In the genomic region with DNA sequence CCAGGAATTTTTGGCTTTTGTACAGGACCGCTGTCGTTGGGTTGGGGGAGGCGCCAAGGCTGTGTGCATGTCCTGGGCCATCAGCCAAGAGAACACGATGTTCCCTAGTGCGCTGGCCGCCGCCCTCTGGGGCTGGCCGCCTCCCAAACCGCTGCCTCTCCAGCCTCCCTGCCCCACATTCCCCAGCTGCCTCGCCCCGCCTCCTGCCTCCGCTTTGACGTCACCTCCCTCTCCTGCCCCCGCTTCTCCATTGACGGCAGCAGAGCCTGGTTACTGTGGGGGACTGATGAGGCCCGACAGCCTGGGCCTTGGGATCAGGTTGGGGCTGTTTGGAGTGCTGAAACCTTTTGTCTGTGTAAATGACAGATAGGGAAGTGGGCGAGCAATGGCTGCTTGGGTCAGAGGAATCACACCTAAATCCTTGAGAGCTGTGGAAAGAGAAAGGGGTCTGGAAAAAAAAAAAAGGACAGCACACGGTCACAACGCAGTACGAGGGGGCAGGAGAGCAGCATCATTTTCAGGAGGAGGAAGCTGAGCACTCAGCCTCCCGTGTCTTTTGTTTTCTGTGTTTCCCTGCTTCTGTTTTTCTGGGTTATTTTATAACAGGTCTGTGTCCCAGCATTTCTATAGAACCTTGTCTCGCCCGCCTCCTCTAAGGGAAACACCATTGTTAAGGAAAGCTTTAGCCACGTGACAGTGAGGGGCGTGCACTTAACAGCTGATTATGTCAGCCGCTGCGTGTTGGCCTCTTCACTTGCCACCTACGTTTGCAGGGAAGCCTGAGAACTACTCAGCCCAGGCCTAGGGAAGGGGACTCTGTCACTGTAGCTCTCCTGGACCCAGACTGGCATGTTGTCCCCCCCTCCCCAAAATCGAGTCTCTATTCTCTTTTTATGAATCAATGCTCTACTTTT, we compare ENCODE assay signal across 8 mouse cellular contexts. TPM values are rescaled to one million over a fixed set of nuclear protein-coding genes. Genes with fewer than 3 reads are reported as not detected.
A peak's percentile ranks its signal among the peaks of the same experiment; 100 is the strongest.
DNase-seq lines count a peak whose midpoint lies in the region; ATAC-seq and TF ChIP-seq lines count a peak whose summit lies in the region.

No protein-coding gene starts in this region.

- TF ChIP-seq CTCF in ES-Bruce4 (IDR thresholded peaks at IDR 0.05; ENCODE audit: low read depth, low read length) = no peak
- TF ChIP-seq CTCF in forebrain, postnatal 0 days (IDR thresholded peaks at IDR 0.05; ENCODE audit: low read depth) = no peak
- no peak for TF ChIP-seq CTCF in olfactory bulb, adult 2 months (IDR thresholded peaks at IDR 0.05; ENCODE audit: insufficient read depth, low read depth, low read length)
- TF ChIP-seq CTCF in thymus, adult 2 months (IDR thresholded peaks at IDR 0.05; ENCODE audit: borderline replicate concordance, control insufficient read depth, extremely low read depth, insufficient read depth, low read length, poor library complexity) = no peak

- TF ChIP-seq POLR2A in ES-Bruce4 (IDR thresholded peaks at IDR 0.05; ENCODE audit: insufficient read depth, low read length) = no peak
- TF ChIP-seq POLR2A in olfactory bulb, adult 2 months (IDR thresholded peaks at IDR 0.05; ENCODE audit: insufficient read depth, low read depth, low read length) = peak; percentile 57
- TF ChIP-seq POLR2A in thymus, adult 2 months (IDR thresholded peaks at IDR 0.05; ENCODE audit: control insufficient read depth, extremely low read depth, insufficient read depth, low read length, poor library complexity) = 0 out of 2 replicates have a peak, but pooled peaks have one; percentile 34

- peak; percentile 87 to 94 for DNase-seq in cerebellum, adult 18-20 months
- DNase-seq in forebrain, postnatal 0 days = peak; percentile 86
- peak; percentile 100 for DNase-seq in heart, postnatal 4 days
- DNase-seq in layer of hippocampus, adult 9-10 months (ENCODE audit: low spot score) = peak; percentile 94
- peak; percentile 92 for DNase-seq in thymus, adult 2 months

- no peaks in the 10 kb centered on the region for H3K9me3 ChIP-seq in ES-Bruce4 (replicated peaks; ENCODE audit: control insufficient read depth, insufficient read depth, low read length, poor library complexity, severe bottlenecking)
- no peaks in the 10 kb centered on the region for H3K9me3 ChIP-seq in forebrain, postnatal 0 days (ENCODE audit: low read length)
- H3K9me3 ChIP-seq in lung, embryonic 15.5 days = no peaks in the 10 kb centered on the region

- H3K4me2 ChIP-seq in forebrain, postnatal 0 days (ENCODE audit: low read depth) = peak overlapping the region; percentile 87
- H3K4me2 ChIP-seq in lung, embryonic 15.5 days = peak overlapping the region; percentile 92

- no peaks in the 10 kb centered on the region for H3K27me3 ChIP-seq in ES-Bruce4 (ENCODE audit: control insufficient read depth, insufficient read depth, low read length, poor library complexity, severe bottlenecking)
- no peaks in the 10 kb centered on the region for H3K27me3 ChIP-seq in forebrain, postnatal 0 days (ENCODE audit: insufficient read depth, low read length)
- H3K27me3 ChIP-seq in lung, embryonic 15.5 days = no peaks in the 10 kb centered on the region
- no peaks in the 10 kb centered on the region for H3K27me3 ChIP-seq in thymus, adult 2 months (ENCODE audit: control insufficient read depth, insufficient read depth, low read length)

- 2% methylated on average over 29 of the region's 29 CpGs for WGBS in forebrain, postnatal 0 days
- 1% methylated on average over 28 of the region's 29 CpGs for WGBS in lung, embryonic 15.5 days
- 1% methylated on average over 29 of the region's 29 CpGs for WGBS in olfactory bulb, adult 2 months
- 6% methylated on average over 29 of the region's 29 CpGs for WGBS in thymus, adult 2 months

- no peak for ATAC-seq in forebrain, postnatal 0 days
- peak; percentile 69 for ATAC-seq in lung, embryonic 15.5 days (ENCODE audit: borderline replicate concordance, extremely low read depth, low FRiP score, low TSS enrichment)

- H3K4me1 ChIP-seq in ES-Bruce4 (ENCODE audit: control insufficient read depth, insufficient read depth, low read length) = no peaks in the 10 kb centered on the region
- H3K4me1 ChIP-seq in forebrain, postnatal 0 days (ENCODE audit: insufficient read depth) = peaks cover 27% of the 10 kb centered on the region
- H3K4me1 ChIP-seq in lung, embryonic 15.5 days = peaks cover 40% of the 10 kb centered on the region
- H3K4me1 ChIP-seq in olfactory bulb, adult 2 months (ENCODE audit: control insufficient read depth, insufficient read depth, low read length) = peaks cover 40% of the 10 kb centered on the region
- peaks cover 52% of the 10 kb centered on the region for H3K4me1 ChIP-seq in thymus, adult 2 months (replicated peaks; ENCODE audit: control insufficient read depth, insufficient read depth, low read length)

- peaks cover 15% of the 10 kb centered on the region for H3K36me3 ChIP-seq in ES-Bruce4 (ENCODE audit: control insufficient read depth, insufficient read depth, low read length, poor library complexity, severe bottlenecking)
- H3K36me3 ChIP-seq in forebrain, postnatal 0 days (ENCODE audit: insufficient read depth) = peaks cover 21% of the 10 kb centered on the region
- peaks cover 25% of the 10 kb centered on the region for H3K36me3 ChIP-seq in lung, embryonic 15.5 days
- peaks cover 6% of the 10 kb centered on the region; the same call in 1 of the 2 replicates for H3K36me3 ChIP-seq in thymus, adult 2 months (ENCODE audit: control insufficient read depth, insufficient read depth, low read length)

- H3K9ac ChIP-seq in ES-Bruce4 (ENCODE audit: low read depth, poor library complexity, severe bottlenecking) = peak overlapping the region; percentile 59
- H3K9ac ChIP-seq in forebrain, postnatal 0 days = peak overlapping the region; percentile 69
- H3K9ac ChIP-seq in lung, embryonic 15.5 days = peak overlapping the region; percentile 84

- 0 out of 2 replicates have a peak, but pooled peaks have one; percentile 16 for TF ChIP-seq EP300 in ES-Bruce4 (IDR thresholded peaks at IDR 0.05; ENCODE audit: insufficient read depth, low read depth, low read length)

- peak overlapping the region; percentile 54 for H3K4me3 ChIP-seq in ES-Bruce4 (ENCODE audit: low read depth, low read length)
- peak overlapping the region; percentile 33 for H3K4me3 ChIP-seq in forebrain, postnatal 0 days (ENCODE audit: low read depth, low read length)
- peak overlapping the region; percentile 69 for H3K4me3 ChIP-seq in lung, embryonic 15.5 days
- peak overlapping the region; percentile 46 for H3K4me3 ChIP-seq in olfactory bulb, adult 2 months (ENCODE audit: insufficient read depth, low read depth, low read length)
- H3K4me3 ChIP-seq in thymus, adult 2 months (ENCODE audit: control insufficient read depth, insufficient read depth, low read length) = peak overlapping the region; percentile 43

- H3K27ac ChIP-seq in ES-Bruce4 (ENCODE audit: insufficient read depth, low read length) = no peak overlapping the region
- H3K27ac ChIP-seq in forebrain, postnatal 0 days (ENCODE audit: low read depth, low read length) = peak overlapping the region; percentile 88
- peak overlapping the region; percentile 98 for H3K27ac ChIP-seq in lung, embryonic 15.5 days
- H3K27ac ChIP-seq in olfactory bulb, adult 2 months (ENCODE audit: insufficient read depth, low read depth, low read length) = peak overlapping the region; percentile 99
- peak overlapping the region; percentile 78 for H3K27ac ChIP-seq in thymus, adult 2 months (ENCODE audit: control insufficient read depth, insufficient read depth, low read length)

RNA-seq across cellular contexts. Expression of gene Per1, which starts 2.2 kb away (rescaled TPM):
- polyA plus RNA-seq in ES-Bruce4 (2011; ENCODE audit: insufficient read depth, insufficient read length, low read depth, missing spikeins) = 25.0 and 29.3 TPM in 2 replicates
- 16.5 and 38.3 TPM in 2 replicates for total RNA-seq in forebrain, postnatal 0 days (2014; rRNA removed)
- 15.2 and 16.7 TPM in 2 replicates for polyA plus RNA-seq in forebrain, postnatal 0 days (2015; fragmentation: Nextera tagmentation; extraction: Ambion mirVana)
- 10 to 100 TPM; 42.6 to 55.6 TPM for total RNA-seq in heart, postnatal 4 days (2021)
- 21.7 and 24.0 TPM in 2 replicates for polyA plus RNA-seq in lung, embryonic 15.5 days (2015; fragmentation: Nextera tagmentation; extraction: Ambion mirVana)
- not detected in 2 replicates for polyA plus RNA-seq in olfactory bulb, adult 2 months (2012; ENCODE audit: insufficient read depth, insufficient read length, low replicate concordance, missing spikeins)
- polyA plus RNA-seq in thymus, adult 2 months (2012; rRNA removed) = 28.0 and 29.6 TPM in 2 replicates

RNA-seq across cellular contexts. Expression of gene Vamp2, which starts 9.0 kb away (rescaled TPM):
- 39.5 and 41.6 TPM in 2 replicates for polyA plus RNA-seq in ES-Bruce4 (2011; ENCODE audit: insufficient read depth, insufficient read length, low read depth, missing spikeins)
- 76.8 and 104 TPM in 2 replicates for total RNA-seq in forebrain, postnatal 0 days (2014; rRNA removed)
- polyA plus RNA-seq in forebrain, postnatal 0 days (2015; fragmentation: Nextera tagmentation; extraction: Ambion mirVana) = 500 and 554 TPM in 2 replicates
- total RNA-seq in heart, postnatal 4 days (2021) = 10 to 100 TPM; 80.2 to 84.6 TPM
- 61.6 and 66.6 TPM in 2 replicates for polyA plus RNA-seq in lung, embryonic 15.5 days (2015; fragmentation: Nextera tagmentation; extraction: Ambion mirVana)
- 348 and 768 TPM in 2 replicates for polyA plus RNA-seq in olfactory bulb, adult 2 months (2012; ENCODE audit: insufficient read depth, insufficient read length, low replicate concordance, missing spikeins)
- polyA plus RNA-seq in thymus, adult 2 months (2012; rRNA removed) = 159 and 175 TPM in 2 replicates

RNA-seq across cellular contexts. Expression of gene Hes7, which starts 23.0 kb away (rescaled TPM):
- not detected in 2 replicates for polyA plus RNA-seq in ES-Bruce4 (2011; ENCODE audit: insufficient read depth, insufficient read length, low read depth, missing spikeins)
- 1.2 and 1.6 TPM in 2 replicates for total RNA-seq in forebrain, postnatal 0 days (2014; rRNA removed)
- 1.1 and 1.3 TPM in 2 replicates for polyA plus RNA-seq in forebrain, postnatal 0 days (2015; fragmentation: Nextera tagmentation; extraction: Ambion mirVana)
- total RNA-seq in heart, postnatal 4 days (2021) = under 1 TPM; 0.23 to 0.29 TPM
- polyA plus RNA-seq in lung, embryonic 15.5 days (2015; fragmentation: Nextera tagmentation; extraction: Ambion mirVana) = 0.52 and 0.60 TPM in 2 replicates
- not detected in 2 replicates for polyA plus RNA-seq in olfactory bulb, adult 2 months (2012; ENCODE audit: insufficient read depth, insufficient read length, low replicate concordance, missing spikeins)
- 0.69 and 1.1 TPM in 2 replicates for polyA plus RNA-seq in thymus, adult 2 months (2012; rRNA removed)

RNA-seq across cellular contexts. Expression of gene 9130213A22Rik, which starts 25.1 kb away (rescaled TPM):
- polyA plus RNA-seq in ES-Bruce4 (2011; ENCODE audit: insufficient read depth, insufficient read length, low read depth, missing spikeins) = not detected in 2 replicates
- total RNA-seq in forebrain, postnatal 0 days (2014; rRNA removed) = 0.23 and 0.62 TPM in 2 replicates
- polyA plus RNA-seq in forebrain, postnatal 0 days (2015; fragmentation: Nextera tagmentation; extraction: Ambion mirVana) = 0.58 and 0.69 TPM in 2 replicates
- total RNA-seq in heart, postnatal 4 days (2021) = under 1 TPM; 0.29 to 0.65 TPM
- 0.36 and 0.57 TPM in 2 replicates for polyA plus RNA-seq in lung, embryonic 15.5 days (2015; fragmentation: Nextera tagmentation; extraction: Ambion mirVana)
- not detected in 2 replicates for polyA plus RNA-seq in olfactory bulb, adult 2 months (2012; ENCODE audit: insufficient read depth, insufficient read length, low replicate concordance, missing spikeins)
- polyA plus RNA-seq in thymus, adult 2 months (2012; rRNA removed) = 0.65 and 1.3 TPM in 2 replicates

RNA-seq across cellular contexts. Expression of gene Tmem107, which starts 26.6 kb away (rescaled TPM):
- 17.1 and 24.7 TPM in 2 replicates for polyA plus RNA-seq in ES-Bruce4 (2011; ENCODE audit: insufficient read depth, insufficient read length, low read depth, missing spikeins)
- total RNA-seq in forebrain, postnatal 0 days (2014; rRNA removed) = 32.7 and 45.6 TPM in 2 replicates
- 35.3 and 41.7 TPM in 2 replicates for polyA plus RNA-seq in forebrain, postnatal 0 days (2015; fragmentation: Nextera tagmentation; extraction: Ambion mirVana)
- total RNA-seq in heart, postnatal 4 days (2021) = 1 to 10 TPM; 6.7 to 8.6 TPM
- 69.3 and 71.1 TPM in 2 replicates for polyA plus RNA-seq in lung, embryonic 15.5 days (2015; fragmentation: Nextera tagmentation; extraction: Ambion mirVana)
- not detected in 2 replicates for polyA plus RNA-seq in olfactory bulb, adult 2 months (2012; ENCODE audit: insufficient read depth, insufficient read length, low replicate concordance, missing spikeins)
- 31.1 and 33.0 TPM in 2 replicates for polyA plus RNA-seq in thymus, adult 2 months (2012; rRNA removed)
